Mouse (Mus musculus) C2C12 (cell line): Measurements from ENCODE around the gene Arv1. TPM values are rescaled to one million over a fixed set of nuclear protein-coding genes. Genes with fewer than 3 reads are reported as not detected.

ENCODE experiments used
- H3K27me3 ChIP-seq: one replicate; pipeline ENCODE4 v1.6.1; 2011; ENCODE audit not compliant: control insufficient read depth, insufficient read depth, insufficient read length
- H3K36me3 ChIP-seq: one replicate; pipeline ENCODE4 v1.6.1; 2011; ENCODE audit not compliant: control insufficient read depth, insufficient read depth
- H3K4me3 ChIP-seq: one replicate; pipeline ENCODE4 v1.5.1; 2011; ENCODE audit warnings: mild to moderate bottlenecking, control low read depth; ENCODE audit not compliant: poor library complexity, insufficient read depth, severe bottlenecking
- H3K79me2 ChIP-seq: one replicate; pipeline ENCODE4 v1.6.1; 2011; ENCODE audit not compliant: control insufficient read depth, insufficient read depth
- H3K79me3 ChIP-seq: one replicate; pipeline ENCODE4 v1.6.1; 2011; ENCODE audit warnings: low read depth, control low read depth
- H3ac ChIP-seq: one replicate; pipeline ENCODE3; 2011; ENCODE audit warnings: low read depth; ENCODE audit not compliant: control insufficient read depth, insufficient read length
- CEBPB ChIP-seq: IDR thresholded peaks from one replicate; pipeline ENCODE4 v1.6.1; 2011; ENCODE audit warnings: low read depth, mild to moderate bottlenecking, control low read depth, moderate library complexity
- CTCF ChIP-seq: IDR thresholded peaks from one replicate; pipeline ENCODE4 v1.5.1; 2011; ENCODE audit not compliant: control insufficient read depth, insufficient read depth, insufficient read length
- FOSL1 ChIP-seq: IDR thresholded peaks from one replicate; pipeline ENCODE4 v1.8.0; 2011; ENCODE audit warnings: mild to moderate bottlenecking, low read length; ENCODE audit not compliant: poor library complexity, insufficient read depth, severe bottlenecking
- MAX ChIP-seq: IDR thresholded peaks from one replicate; pipeline ENCODE4 v1.6.1; 2011; ENCODE audit warnings: mild to moderate bottlenecking, control low read depth
- MYOD1 ChIP-seq: IDR thresholded peaks from one replicate; pipeline ENCODE4 v1.6.1; 2011; ENCODE audit warnings: low read depth; ENCODE audit not compliant: control insufficient read depth, insufficient read length
- MYOG ChIP-seq: IDR thresholded peaks from one replicate; pipeline ENCODE4 v1.6.1; 2011; ENCODE audit not compliant: control insufficient read depth, insufficient read length; ENCODE audit errors: extremely low read depth
- USF1 ChIP-seq: IDR thresholded peaks from one replicate; pipeline ENCODE4 v1.6.1; 2011; ENCODE audit warnings: low read depth, mild to moderate bottlenecking, control low read depth, moderate library complexity
- polyA plus RNA-seq: library from polyadenylated mRNA; unstranded; fragments of >200 nt; fragmentation: generic; extraction: Trizol; gene quantifications from one replicate; pipeline ENCODE4 v1.2.1, GENCODE M21; 2012; ENCODE audit warnings: missing spikeins

Arv1 gene
- polyA plus RNA-seq, 1 experiment = 11.4 TPM

DNA sequence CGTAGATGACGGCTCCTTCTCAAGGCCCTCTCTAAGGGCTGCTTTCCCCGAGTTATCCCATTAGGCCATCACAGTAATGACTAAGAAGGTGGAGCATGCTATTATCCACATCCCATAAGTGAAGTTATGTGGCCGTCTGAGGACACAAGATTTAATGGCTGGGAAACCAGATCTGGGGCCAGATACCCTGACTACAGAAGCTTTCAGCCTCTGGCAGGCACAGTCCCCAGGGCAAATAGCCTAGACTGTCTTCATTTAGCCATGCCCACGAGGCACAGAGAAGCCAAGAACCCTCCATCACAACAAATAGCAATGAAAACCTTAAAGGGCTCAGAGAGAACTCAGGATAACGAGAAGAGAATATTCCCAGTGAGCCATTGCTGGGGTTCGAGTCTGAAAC, 41.1 kb downstream of the Arv1 start:
- no peak for TF ChIP-seq MAX
- TF ChIP-seq MYOG = no peak
- TF ChIP-seq MYOD1 = no peak
- no peak overlapping the region for H3K4me3 ChIP-seq
- no peaks in the 10 kb centered on the region for H3K79me3 ChIP-seq
- H3K36me3 ChIP-seq = no peaks in the 10 kb centered on the region
- H3K79me2 ChIP-seq = no peaks in the 10 kb centered on the region
- no peak overlapping the region for H3ac ChIP-seq
- H3K27me3 ChIP-seq = peaks cover 41% of the 10 kb centered on the region

GRCm38 (mm10) chr8:124772389-124772788, 50.5 kb downstream of the Arv1 start:
- Histone ChIP-seq H3K4me3 (no peak overlapping the region), H3K27me3 (peaks cover 30% of the 10 kb centered on the region), H3ac (no peak overlapping the region), H3K79me2 (no peaks in the 10 kb centered on the region), H3K36me3 (no peaks in the 10 kb centered on the region), H3K79me3 (no peaks in the 10 kb centered on the region)
- no peak for TF ChIP-seq USF1
- TF ChIP-seq MYOD1 = no peak
- TF ChIP-seq MAX = no peak
- no peak for TF ChIP-seq MYOG
- no peak for TF ChIP-seq CTCF
- TF ChIP-seq FOSL1 = no peak
- no peak for TF ChIP-seq CEBPB

- Histone ChIP-seq H3ac (no peak overlapping the region), H3K79me3 (no peaks in the 10 kb centered on the region), H3K79me2 (no peaks in the 10 kb centered on the region), H3K27me3 (peaks cover 42% of the 10 kb centered on the region), H3K4me3 (no peak overlapping the region), H3K36me3 (no peaks in the 10 kb centered on the region)
- no peak for TF ChIP-seq CEBPB
- peak; percentile 39 for TF ChIP-seq CTCF
These were observed 53.8 kb downstream of the Arv1 start for GRCm38 (mm10) chr8:124775695-124776094.

- peaks cover 28% of the 10 kb centered on the region for H3K27me3 ChIP-seq
These were observed 58.3 kb downstream of the Arv1 start for GRCm38 (mm10) chr8:124780236-124780635.

DNA sequence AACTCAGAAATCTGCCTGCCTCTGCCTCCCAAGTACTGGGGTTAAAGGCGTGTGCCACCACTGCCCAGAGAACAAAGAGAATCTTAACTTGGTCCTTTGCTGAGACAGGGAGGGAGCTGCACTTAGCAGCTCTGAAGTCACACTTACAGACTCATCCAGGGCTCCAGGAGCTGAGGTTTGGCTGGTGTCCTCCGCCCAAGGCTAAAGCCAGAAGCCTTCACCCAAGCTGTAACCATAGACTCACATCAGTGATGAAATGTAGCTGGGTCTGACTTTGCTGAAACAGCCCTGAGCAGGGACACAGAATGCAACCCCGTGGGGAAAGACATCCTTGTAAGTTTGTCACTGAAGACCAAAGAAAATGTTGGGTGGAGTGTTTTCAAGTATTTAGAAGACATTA, 60.5 kb downstream of the Arv1 start:
- Histone ChIP-seq H3K36me3 (no peaks in the 10 kb centered on the region), H3K79me2 (no peaks in the 10 kb centered on the region), H3ac (no peak overlapping the region), H3K27me3 (peaks cover 27% of the 10 kb centered on the region), H3K79me3 (no peaks in the 10 kb centered on the region), H3K4me3 (no peak overlapping the region)
- no peak for TF ChIP-seq CEBPB
- TF ChIP-seq MYOG = no peak
- no peak for TF ChIP-seq FOSL1
- TF ChIP-seq MAX = no peak
- TF ChIP-seq CTCF = no peak
- no peak for TF ChIP-seq USF1
- no peak for TF ChIP-seq MYOD1

More at GRCm38 (mm10) chr8:124780236-124780635, 58.3 kb downstream of the Arv1 start:
- TF ChIP-seq USF1 = no peak
- no peak for TF ChIP-seq MYOG
- no peak for TF ChIP-seq FOSL1
- TF ChIP-seq CEBPB = no peak
- no peak for TF ChIP-seq CTCF
- TF ChIP-seq MAX = no peak
- no peak for TF ChIP-seq MYOD1
- Histone ChIP-seq H3K4me3 (no peak overlapping the region), H3K79me3 (no peaks in the 10 kb centered on the region), H3K36me3 (no peaks in the 10 kb centered on the region), H3ac (no peak overlapping the region), H3K79me2 (no peaks in the 10 kb centered on the region)

DNA sequence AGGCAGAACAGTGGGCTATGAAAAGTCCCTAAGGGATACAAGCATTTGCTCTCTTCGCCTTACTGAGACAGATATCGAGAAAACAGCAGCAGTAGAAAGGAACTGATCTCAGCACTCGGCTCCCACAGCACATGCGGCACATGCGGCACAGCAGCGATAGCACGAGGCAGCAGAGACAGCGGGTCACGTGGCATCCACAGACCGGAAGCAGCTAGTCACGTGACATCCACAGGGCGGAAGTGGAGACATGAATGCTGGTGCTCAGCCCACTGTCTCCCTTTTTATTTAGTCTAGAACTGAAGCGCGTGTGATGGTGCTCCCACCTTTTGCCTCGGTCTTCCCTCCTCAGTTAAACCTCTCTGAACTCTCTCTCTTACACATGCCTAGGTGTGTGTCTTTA, 61.3 kb downstream of the Arv1 start:
- Histone ChIP-seq H3K36me3 (no peaks in the 10 kb centered on the region), H3ac (no peak overlapping the region), H3K4me3 (no peak overlapping the region), H3K79me3 (no peaks in the 10 kb centered on the region), H3K27me3 (peaks cover 27% of the 10 kb centered on the region), H3K79me2 (no peaks in the 10 kb centered on the region)
- peak; percentile 77 for TF ChIP-seq USF1
- TF ChIP-seq FOSL1 = no peak

Other genes with a start within 250 kb of the Arv1 start
- 27.6 TPM for gene Cog2, start 201.4 kb upstream of the Arv1 start, polyA plus RNA-seq
- gene Agt, start 152.4 kb upstream of the Arv1 start, polyA plus RNA-seq = not detected
- not detected for gene Capn9, start 146.0 kb upstream of the Arv1 start, polyA plus RNA-seq
- gene 2310022B05Rik, start 58.8 kb upstream of the Arv1 start, polyA plus RNA-seq = 52.1 TPM
- gene Ttc13, start 156 bp upstream of the Arv1 start, polyA plus RNA-seq = 23.0 TPM
- 1.5 TPM for gene Fam89a, start 29.7 kb downstream of the Arv1 start, polyA plus RNA-seq
- gene Trim67, start 71.0 kb downstream of the Arv1 start, polyA plus RNA-seq = not detected
- gene Gnpat, start 140.9 kb downstream of the Arv1 start, polyA plus RNA-seq = 59.9 TPM
- gene 2810004N23Rik, start 141.0 kb downstream of the Arv1 start, polyA plus RNA-seq = 27.9 TPM
- 10.7 TPM for gene Exoc8, start 175.6 kb downstream of the Arv1 start, polyA plus RNA-seq
- 9.1 TPM for gene Sprtn, start 175.7 kb downstream of the Arv1 start, polyA plus RNA-seq
- 29.7 TPM for gene Egln1, start 227.2 kb downstream of the Arv1 start, polyA plus RNA-seq